Mouse (Mus musculus) heart, embryonic 14.5 days (tissue): ENCODE data around the gene Usp21. TPM values are rescaled to one million over a fixed set of nuclear protein-coding genes. Genes with fewer than 3 reads are reported as not detected.

Experiments
- ATAC-seq: fragments of 200-750 bp; cut with Nextera tagmentation; 2 replicates; pipeline ENCODE4 v1.8.0; 2017; ENCODE audit warnings: low read depth, moderate TSS enrichment; ENCODE audit not compliant: insufficient number of reproducible peaks, insufficient read depth, low FRiP score
- H3K27ac ChIP-seq, 2 experiments: fragments of 200-500 bp in 1 of 2; fragments of 300-500 bp in 1 of 2; sonication (generic) in 1 of 2; replicated peaks in 1 of 2; 2 replicates each; pipeline ENCODE4 v1.5.1; 2012 to 2014; ENCODE audit warnings: low read depth in 2 of 2, low read length in 2 of 2, control low read depth in 1 of 2, mild to moderate bottlenecking in 1 of 2, mixed read lengths in 1 of 2; ENCODE audit not compliant: control insufficient read depth in 1 of 2, insufficient read depth in 1 of 2
- H3K27me3 ChIP-seq: fragments of 300-500 bp; sonication (generic); 2 replicates; pipeline ENCODE4 v1.6.1; 2014; ENCODE audit warnings: mild to moderate bottlenecking, low read length, control low read depth; ENCODE audit not compliant: control insufficient read depth, insufficient read depth
- H3K36me3 ChIP-seq: fragments of 300-500 bp; sonication (generic); 2 replicates; pipeline ENCODE4 v1.6.1; 2014; ENCODE audit warnings: mild to moderate bottlenecking, control low read depth, low read length, mixed read lengths; ENCODE audit not compliant: control insufficient read depth, insufficient read depth
- H3K4me1 ChIP-seq, 2 experiments: fragments of 200-500 bp in 1 of 2; fragments of 300-500 bp in 1 of 2; sonication (generic) in 1 of 2; 2 replicates each; pipeline ENCODE4 v1.6.1; 2012 to 2014; ENCODE audit warnings: low read length in 2 of 2, control low read depth in 1 of 2, mixed read lengths in 1 of 2; ENCODE audit not compliant: control insufficient read depth in 2 of 2, insufficient read depth in 2 of 2
- H3K4me2 ChIP-seq: fragments of 300-500 bp; sonication (generic); 2 replicates; pipeline ENCODE4 v1.6.1; 2014; ENCODE audit warnings: mild to moderate bottlenecking, low read length
- H3K4me3 ChIP-seq, 2 experiments: fragments of 200-500 bp in 1 of 2; fragments of 300-500 bp in 1 of 2; sonication (generic) in 1 of 2; 2 replicates each; pipeline ENCODE4 v1.5.1; 2012 to 2014; ENCODE audit warnings: low read length in 2 of 2, mild to moderate bottlenecking in 2 of 2, control low read depth in 1 of 2, low read depth in 1 of 2, moderate library complexity in 1 of 2; ENCODE audit not compliant: control insufficient read depth in 1 of 2, insufficient read depth in 1 of 2
- H3K9ac ChIP-seq: fragments of 300-500 bp; sonication (generic); 2 replicates; pipeline ENCODE4 v1.6.1; 2014; ENCODE audit warnings: mild to moderate bottlenecking, low read length
- H3K9me3 ChIP-seq: fragments of 300-500 bp; sonication (generic); 2 replicates; pipeline ENCODE4 v1.6.1; 2016; ENCODE audit warnings: low read length, control low read depth; ENCODE audit not compliant: control insufficient read depth
- WGBS: fragments of 180-500 bp; shearing (Covaris S2); extraction: QIAGEN DNeasy Blood & Tissue Kit; methylation state at CpG from one replicate; pipeline ENCODE4 v1.1.7; 2014; 5-methylcytosine and 5-hydroxymethylcytosine counted together
- polyA plus RNA-seq: library from polyadenylated mRNA; unstranded; fragments of >200 nt; fragmentation: Nextera tagmentation; extraction: Ambion mirVana; gene quantifications from 2 replicates; pipeline ENCODE4 v1.2.1, GENCODE M21; 2014

Gene Usp21
- polyA plus RNA-seq, 1 experiment from 2014 or later = 45.5 TPM

DNA sequence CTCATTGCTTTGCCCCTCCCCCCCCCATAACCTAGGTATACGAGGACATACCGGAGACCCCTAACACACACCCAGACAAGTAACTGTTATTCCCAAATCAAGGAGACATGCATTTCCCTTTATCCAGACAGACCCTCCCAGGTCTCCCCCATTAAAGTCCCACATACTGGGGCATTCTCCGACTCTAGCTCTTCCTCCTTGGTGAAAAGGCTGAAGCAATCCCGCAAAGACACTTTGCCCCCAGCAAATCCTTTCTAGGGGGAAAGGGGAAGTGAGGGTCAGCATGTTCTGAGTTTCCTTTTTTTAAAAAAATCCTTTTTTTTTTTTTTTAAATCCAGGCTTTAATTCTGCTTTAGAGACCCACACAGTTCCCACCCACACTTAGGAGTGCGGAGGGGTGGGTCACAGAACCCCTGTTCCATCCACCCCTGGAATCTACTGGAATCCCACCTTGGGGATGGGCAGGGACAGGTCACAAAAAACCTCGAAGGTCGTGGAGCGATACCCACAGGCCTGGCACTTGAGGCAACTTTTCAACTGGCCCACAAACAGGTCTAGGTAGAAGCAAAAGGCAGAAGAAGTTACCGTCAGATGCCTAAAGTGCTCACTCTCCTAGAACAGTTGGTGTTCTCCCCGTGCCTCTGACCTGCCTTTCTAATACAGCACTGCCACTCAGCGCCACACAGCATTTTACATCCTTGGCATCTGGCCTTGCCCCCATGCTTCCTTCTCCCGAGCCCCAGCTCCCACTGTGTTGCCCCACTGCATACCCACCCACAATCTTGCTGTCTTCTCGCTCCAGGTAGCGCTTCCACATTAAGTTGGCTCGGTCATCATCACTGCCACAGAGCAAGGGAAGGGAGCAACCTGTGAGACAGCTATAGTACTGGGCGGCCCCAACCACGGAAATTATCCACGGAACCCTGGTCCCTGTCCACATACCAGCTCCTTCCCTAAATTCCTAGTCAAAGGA lies 4.3 kb downstream of the Usp21 start:
- no peak for ATAC-seq
- Histone ChIP-seq H3K4me1 (peaks cover 10 to 32% of the 10 kb centered on the region in 2 experiments), H3K27me3 (no peaks in the 10 kb centered on the region), H3K36me3 (peaks cover 56% of the 10 kb centered on the region), H3K9ac (no peak overlapping the region), H3K4me3 (no peak overlapping the region), H3K27ac (no peak overlapping the region), H3K4me2 (no peak overlapping the region), H3K9me3 (no peaks in the 10 kb centered on the region)
- WGBS = 91% methylated on average over 18 of the region's 18 CpGs

DNA sequence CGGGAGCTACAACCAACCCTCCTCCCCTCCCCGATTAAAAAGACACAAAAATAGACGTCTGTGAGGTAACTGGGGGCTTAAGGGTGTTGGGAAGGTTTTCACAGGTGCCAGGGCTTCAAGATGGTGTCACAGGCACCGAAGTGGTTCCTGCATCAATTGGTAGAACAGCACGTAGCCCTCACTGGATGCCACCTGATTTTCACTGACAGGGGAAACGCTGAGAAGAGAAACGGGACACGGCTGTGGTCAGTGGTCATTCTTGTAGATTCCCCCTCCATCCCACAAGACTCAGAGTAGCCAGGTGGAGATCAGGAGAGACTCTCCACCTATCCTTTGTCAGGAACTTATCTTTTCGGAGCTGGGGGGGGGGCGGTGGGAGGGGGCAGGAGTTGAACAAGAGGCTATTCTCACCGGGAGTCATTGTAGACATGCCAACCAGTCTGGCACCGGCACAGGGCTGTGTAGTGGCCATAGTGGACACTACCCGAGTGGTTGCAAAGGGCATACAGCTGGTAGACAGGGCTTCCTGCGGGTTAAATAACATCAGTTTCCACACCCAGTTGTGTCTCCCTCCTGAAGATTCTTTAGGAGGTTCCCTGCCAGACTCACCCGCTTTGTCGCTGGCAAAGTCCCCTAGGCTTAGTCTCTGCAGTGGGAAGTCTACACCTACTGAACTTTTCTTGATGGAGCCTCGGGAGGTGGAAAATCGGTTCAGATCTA lies 5.5 kb downstream of the Usp21 start:
- no peaks in the 10 kb centered on the region for H3K9me3 ChIP-seq
- H3K27me3 ChIP-seq = no peaks in the 10 kb centered on the region
- H3K9ac ChIP-seq = peak overlapping the region; percentile 78
- WGBS = 72% methylated on average over 18 of the region's 18 CpGs
- ATAC-seq = no peak
- H3K4me3 ChIP-seq = peak overlapping the region in 1 of 2 experiments; percentile 76; a peak in 1 of 4 replicates
- no peak overlapping the region for H3K27ac ChIP-seq
- peaks cover 8 to 25% of the 10 kb centered on the region in 2 experiments for H3K4me1 ChIP-seq
- H3K36me3 ChIP-seq = peaks cover 65% of the 10 kb centered on the region
- peak overlapping the region; percentile 92 for H3K4me2 ChIP-seq

DNA sequence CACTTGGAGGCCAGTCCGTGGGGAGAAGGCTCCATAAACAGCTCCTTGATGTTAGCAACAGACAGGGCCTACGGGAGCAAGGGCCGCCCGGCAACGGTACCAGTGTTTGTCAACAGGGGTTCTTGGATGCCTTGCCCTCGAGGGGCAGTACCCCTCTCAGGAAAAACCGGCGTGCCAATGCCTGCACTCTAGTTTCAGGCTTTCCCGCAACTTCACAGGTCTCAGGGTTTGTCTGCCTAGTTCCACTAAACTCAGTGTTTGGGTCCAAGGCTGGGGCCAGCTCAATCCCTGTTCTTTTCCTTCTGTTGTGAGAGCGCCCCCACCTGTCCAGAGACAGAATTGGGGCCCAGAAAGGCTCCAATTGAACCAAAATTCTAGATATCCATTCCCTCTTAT lies 6.3 kb downstream of the Usp21 start:
- H3K36me3 ChIP-seq = peaks cover 69% of the 10 kb centered on the region
- 2% methylated on average over 10 of the region's 10 CpGs for WGBS

DNA sequence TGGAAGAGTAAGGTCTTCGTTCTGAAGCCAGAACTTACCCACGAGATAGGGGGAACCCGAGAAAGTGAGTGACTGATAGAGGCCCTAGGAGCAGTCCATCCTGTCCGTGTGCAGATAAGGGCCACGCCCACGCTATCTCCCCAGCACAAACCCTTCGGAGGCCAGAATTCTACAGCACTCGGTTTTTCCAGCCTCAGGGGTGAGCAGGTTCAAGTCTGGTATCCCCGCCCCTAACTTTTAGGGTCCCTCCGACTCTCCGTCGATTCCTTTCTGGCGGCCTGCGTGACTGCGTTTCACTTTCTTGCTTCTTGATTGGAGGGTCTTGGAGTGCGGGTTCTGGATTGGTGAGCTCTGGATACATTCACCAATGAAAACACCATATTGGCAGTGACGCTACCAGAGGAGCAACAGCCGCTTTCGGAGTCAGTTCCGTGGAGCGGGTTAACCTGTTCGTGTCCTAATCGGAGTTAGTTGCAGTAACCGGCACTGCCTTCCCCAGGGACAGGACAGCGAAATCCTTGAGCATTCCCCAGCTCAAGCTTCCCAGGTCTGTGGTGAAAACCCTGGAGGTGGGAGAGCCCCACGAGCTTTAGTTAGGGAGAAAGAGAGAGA lies 6.8 kb downstream of the Usp21 start, which contains the start of gene Ppox:
Gene Ppox, minus strand, starts transcription at position 271 of the 612 bp plus-strand sequence.
- Histone ChIP-seq H3K36me3 (peaks cover 69% of the 10 kb centered on the region), H3K27me3 (no peaks in the 10 kb centered on the region), H3K4me3 (peak within 1 kb of the TSS; percentile 76 to 96), H3K4me1 (peaks cover 6 to 16% of the 10 kb centered on the region in 2 experiments), H3K9me3 (no peaks in the 10 kb centered on the region), H3K4me2 (peak within 1 kb of the TSS; percentile 92), H3K27ac (peak within 1 kb of the TSS; percentile 78 to 89), H3K9ac (peak within 1 kb of the TSS; percentile 87)
- peak; percentile 95 for ATAC-seq
- WGBS = 0% methylated on average over 26 of the region's 26 CpGs

More for the DNA sequence above, 6.3 kb downstream of the Usp21 start:
- H3K27me3 ChIP-seq = no peaks in the 10 kb centered on the region
- H3K27ac ChIP-seq = peak overlapping the region; percentile 78 to 89
- peak overlapping the region; percentile 78 for H3K9ac ChIP-seq
- ATAC-seq = peak; percentile 49
- no peaks in the 10 kb centered on the region for H3K9me3 ChIP-seq
- H3K4me3 ChIP-seq = peak overlapping the region; percentile 61 to 76
- peak overlapping the region; percentile 92 for H3K4me2 ChIP-seq
- peaks cover 6 to 20% of the 10 kb centered on the region in 2 experiments for H3K4me1 ChIP-seq

DNA sequence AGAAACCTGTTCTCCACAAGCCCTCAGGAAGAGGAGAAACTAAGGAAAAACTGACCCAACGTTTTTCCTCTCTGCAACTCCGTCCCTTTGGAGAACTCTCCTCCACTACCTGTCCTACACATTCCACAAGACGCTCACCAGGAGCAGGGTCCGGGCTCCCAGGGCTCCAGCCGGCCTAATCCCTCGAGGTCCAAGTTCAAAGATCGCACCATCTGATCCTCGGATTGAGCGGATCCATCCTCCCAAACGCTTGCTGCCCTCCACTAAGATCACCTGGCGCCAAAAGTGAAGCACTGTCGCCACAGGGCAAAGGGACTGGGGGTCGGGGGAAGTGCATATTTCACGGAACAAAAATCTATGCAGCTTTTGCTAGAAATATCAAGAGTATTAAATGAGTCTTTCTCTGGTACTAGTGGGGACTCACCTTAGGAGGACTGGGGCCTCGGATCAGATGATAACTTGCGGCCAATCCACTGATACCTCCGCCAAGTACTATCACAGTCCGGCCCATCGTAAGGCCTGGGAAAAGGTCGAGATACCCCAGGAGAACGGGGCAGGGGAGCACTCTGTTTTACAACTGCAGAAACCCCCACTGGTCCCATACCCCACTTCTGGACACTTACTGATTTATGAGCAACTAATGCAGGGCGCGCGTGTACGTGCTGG lies 7.4 kb downstream of the Usp21 start:
- no peaks in the 10 kb centered on the region for H3K27me3 ChIP-seq
- H3K36me3 ChIP-seq = peaks cover 69% of the 10 kb centered on the region
- peaks cover 6 to 16% of the 10 kb centered on the region in 2 experiments for H3K4me1 ChIP-seq
- under 1% methylated on average over 25 of the region's 25 CpGs for WGBS
- H3K4me3 ChIP-seq = peak overlapping the region; percentile 76 to 96
- H3K9me3 ChIP-seq = no peaks in the 10 kb centered on the region
- peak; percentile 7; the same call in 1 of the 2 replicates for ATAC-seq
- peak overlapping the region; percentile 92 for H3K4me2 ChIP-seq
- peak overlapping the region; percentile 65 to 69 for H3K27ac ChIP-seq
- H3K9ac ChIP-seq = peak overlapping the region; percentile 87

DNA sequence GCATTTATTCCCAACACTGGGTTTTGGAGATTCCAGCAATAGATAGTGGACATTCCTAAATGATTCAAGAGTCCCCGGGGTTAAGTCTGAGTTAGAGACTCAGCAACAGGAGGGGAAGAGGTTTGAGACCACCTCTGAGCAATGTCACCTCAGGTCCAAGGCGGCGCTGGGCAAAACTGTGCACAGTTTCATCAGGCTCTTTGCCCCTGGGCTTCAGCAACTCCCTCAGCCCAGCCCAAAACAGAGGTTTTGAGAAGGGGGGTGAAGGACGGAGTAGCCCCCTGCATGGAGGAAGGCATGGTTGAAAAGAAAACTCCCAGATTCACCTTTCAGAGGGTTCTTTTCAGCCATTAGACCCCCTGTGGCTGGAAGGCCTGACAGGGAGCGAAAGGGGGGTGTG lies 8.1 kb downstream of the Usp21 start:
- H3K9ac ChIP-seq = peak overlapping the region; percentile 87
- H3K4me2 ChIP-seq = peak overlapping the region; percentile 92
- H3K27me3 ChIP-seq = no peaks in the 10 kb centered on the region
- H3K4me3 ChIP-seq = peak overlapping the region; percentile 76 to 96
- ATAC-seq = no peak
- peaks cover 69% of the 10 kb centered on the region for H3K36me3 ChIP-seq
- no peaks in the 10 kb centered on the region for H3K9me3 ChIP-seq
- peaks cover 6 to 16% of the 10 kb centered on the region in 2 experiments for H3K4me1 ChIP-seq
- H3K27ac ChIP-seq = no peak overlapping the region
- WGBS = 61% methylated on average over 5 of the region's 5 CpGs
